Mouse (Mus musculus) forebrain, embryonic 11.5 days (tissue): Measurements from ENCODE around the gene Trpv3. TPM values are rescaled to one million over a fixed set of nuclear protein-coding genes. Genes with fewer than 3 reads are reported as not detected.
"Not testable (repeated sequence)": the region's sequence is repeated elsewhere in the genome, so short reads cannot be mapped to it uniquely, and the experiment has no call there.

Experiments
- ATAC-seq: fragments of 200-750 bp; cut with Nextera tagmentation; replicated peaks from 2 replicates; pipeline ENCODE4 v1.8.0; 2017; ENCODE audit warnings: moderate TSS enrichment; ENCODE audit not compliant: low FRiP score
- DNase-seq: peaks from one replicate; pipeline ENCODE4 v3.0.0-alpha.2; 2017; ENCODE audit warnings: low spot score
- H3K27ac ChIP-seq: fragments of 300-500 bp; sonication (generic); 2 replicates; pipeline ENCODE4 v1.5.1; 2014; ENCODE audit warnings: low read depth, low read length
- H3K27me3 ChIP-seq: fragments of 300-500 bp; sonication (generic); 2 replicates; pipeline ENCODE4 v1.6.1; 2014; ENCODE audit warnings: mild to moderate bottlenecking, low read length, mixed read lengths; ENCODE audit not compliant: control insufficient read depth, insufficient read depth
- H3K36me3 ChIP-seq: fragments of 300-500 bp; sonication (generic); 2 replicates; pipeline ENCODE4 v1.6.1; 2014; ENCODE audit warnings: mild to moderate bottlenecking, low read length, moderate library complexity, mixed read lengths; ENCODE audit not compliant: control insufficient read depth, insufficient read depth
- H3K4me1 ChIP-seq: fragments of 300-500 bp; sonication (generic); replicated peaks from 2 replicates; pipeline ENCODE4 v1.6.1; 2014; ENCODE audit warnings: low read length, mixed read lengths; ENCODE audit not compliant: control insufficient read depth, insufficient read depth
- H3K4me2 ChIP-seq: fragments of 300-500 bp; sonication (generic); 2 replicates; pipeline ENCODE4 v1.6.1; 2014; ENCODE audit warnings: low read depth, mild to moderate bottlenecking, low read length, moderate library complexity, mixed read lengths; ENCODE audit not compliant: severe bottlenecking
- H3K4me3 ChIP-seq: fragments of 300-500 bp; sonication (generic); 2 replicates; pipeline ENCODE4 v1.5.1; 2014; ENCODE audit warnings: low read depth, low read length
- H3K9ac ChIP-seq: fragments of 300-500 bp; sonication (generic); 2 replicates; pipeline ENCODE4 v1.6.1; 2014; ENCODE audit warnings: low read length
- H3K9me3 ChIP-seq: fragments of 300-500 bp; sonication (generic); 2 replicates; pipeline ENCODE4 v1.6.1; 2016; ENCODE audit warnings: low read length, mixed read lengths; ENCODE audit not compliant: control insufficient read depth
- WGBS: fragments of 180-500 bp; shearing (Covaris S2); extraction: QIAGEN DNeasy Blood & Tissue Kit; methylation state at CpG from one replicate; pipeline ENCODE4 v1.1.7; 2014; 5-methylcytosine and 5-hydroxymethylcytosine counted together
- polyA plus RNA-seq: library from polyadenylated mRNA; unstranded; fragments of >200 nt; fragmentation: Nextera tagmentation; extraction: Ambion mirVana; gene quantifications from 2 replicates; pipeline ENCODE4 v1.2.1, GENCODE M21; 2014

Gene Trpv3
- polyA plus RNA-seq, 1 experiment from 2014 or later, result not detected

- not testable (repeated sequence) for H3K4me3 ChIP-seq, H3K4me2 ChIP-seq, ATAC-seq, H3K27me3 ChIP-seq, H3K9me3 ChIP-seq, H3K9ac ChIP-seq, H3K4me1 ChIP-seq, DNase-seq, H3K36me3 ChIP-seq, H3K27ac ChIP-seq
- 82% methylated on average over 2 of the region's 2 CpGs for WGBS
These were observed 51.4 kb downstream of the Trpv3 start for GRCm38 (mm10) chr11:73318581-73318980.

DNA sequence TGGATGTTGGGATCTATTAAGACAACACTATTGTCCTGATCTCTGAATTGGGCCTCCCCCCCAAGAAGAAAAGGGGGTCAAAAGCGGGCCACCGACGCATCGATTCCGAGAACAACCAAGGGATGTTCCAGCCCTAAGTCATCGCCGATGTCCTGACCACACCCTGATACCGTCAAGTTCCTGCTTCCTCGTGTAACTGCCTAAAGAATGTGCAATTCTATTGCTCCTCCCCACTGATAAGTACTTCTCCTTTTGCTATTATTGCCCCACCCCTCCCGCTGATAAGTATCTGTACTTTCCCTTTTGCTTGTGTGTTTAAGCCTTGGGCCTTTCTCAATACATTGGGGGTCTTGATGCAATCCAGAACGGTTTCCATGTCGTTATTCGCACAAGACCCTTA lies 53.9 kb downstream of the Trpv3 start:
- not testable (repeated sequence) for H3K4me1 ChIP-seq, H3K9ac ChIP-seq, H3K4me2 ChIP-seq, ATAC-seq, H3K27me3 ChIP-seq, H3K27ac ChIP-seq, H3K9me3 ChIP-seq, H3K36me3 ChIP-seq, DNase-seq, H3K4me3 ChIP-seq
- 90% methylated on average over 13 of the region's 13 CpGs for WGBS

- Histone ChIP-seq H3K9me3 (no peaks in the 10 kb centered on the region), H3K4me1 (no peaks in the 10 kb centered on the region), H3K4me2 (no peak overlapping the region), H3K27ac (no peak overlapping the region), H3K27me3 (no peaks in the 10 kb centered on the region), H3K4me3 (no peak overlapping the region), H3K36me3 (no peaks in the 10 kb centered on the region), H3K9ac (no peak overlapping the region)
- WGBS, result 79% methylated on average over 9 of the region's 9 CpGs
- DNase-seq (no peak), ATAC-seq (no peak)
These were observed 57.0 kb downstream of the Trpv3 start for GRCm38 (mm10) chr11:73323906-73324830.

DNA sequence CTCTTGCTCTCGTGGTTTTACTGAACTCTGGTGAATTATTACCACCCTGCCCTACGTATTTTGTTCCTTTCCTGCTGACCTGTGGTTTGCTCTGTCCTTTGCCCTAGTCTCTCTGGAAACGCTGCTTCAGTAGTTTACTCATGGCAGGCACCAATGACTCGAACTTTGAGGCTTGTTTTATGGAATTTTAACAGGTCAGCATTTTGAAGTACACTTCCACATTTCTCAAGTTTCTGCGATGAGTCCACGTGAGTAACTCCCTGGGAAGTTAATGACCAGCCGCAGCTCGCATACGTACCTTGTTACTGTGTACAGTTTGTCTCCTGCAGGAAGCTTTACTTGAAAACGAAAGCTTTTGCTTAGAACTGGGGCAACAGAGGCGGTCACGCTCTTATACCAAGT lies 59.3 kb downstream of the Trpv3 start:
- Histone ChIP-seq H3K27me3 (no peaks in the 10 kb centered on the region), H3K27ac (no peak overlapping the region), H3K9me3 (no peaks in the 10 kb centered on the region; the same call in 1 of the 2 replicates), H3K4me1 (no peaks in the 10 kb centered on the region), H3K4me2 (no peak overlapping the region), H3K9ac (no peak overlapping the region), H3K4me3 (no peak overlapping the region), H3K36me3 (no peaks in the 10 kb centered on the region)
- DNase-seq, result no peak
- WGBS, result 75% methylated on average over 12 of the region's 12 CpGs
- ATAC-seq, result no peak

DNA sequence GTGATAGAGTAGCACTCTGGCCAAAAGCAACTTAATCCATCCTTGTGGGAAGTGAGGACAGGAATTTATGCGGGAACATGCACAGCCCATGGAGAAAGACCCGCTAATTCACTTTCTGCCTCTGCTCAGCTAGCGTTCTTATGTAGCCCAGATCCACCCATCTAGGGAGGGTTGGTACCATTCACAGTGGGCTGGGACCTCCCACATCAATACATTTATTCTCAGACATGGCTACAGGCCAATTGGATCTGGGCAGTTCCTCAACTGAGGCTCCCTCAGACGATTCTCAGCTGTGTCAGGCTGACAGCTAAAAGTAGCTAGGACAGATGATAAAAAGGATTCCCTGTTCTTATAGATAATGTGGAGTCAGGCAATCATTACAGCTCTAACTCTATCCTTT lies 60.2 kb downstream of the Trpv3 start:
- Histone ChIP-seq H3K36me3 (no peaks in the 10 kb centered on the region), H3K9ac (no peak overlapping the region), H3K9me3 (no peaks in the 10 kb centered on the region; the same call in 1 of the 2 replicates), H3K27ac (no peak overlapping the region), H3K4me3 (no peak overlapping the region), H3K27me3 (no peaks in the 10 kb centered on the region), H3K4me1 (no peaks in the 10 kb centered on the region), H3K4me2 (no peak overlapping the region)
- ATAC-seq (no peak), DNase-seq (no peak)
- 91% methylated on average over 4 of the region's 4 CpGs for WGBS

- WGBS, result 82% methylated on average over 27 of the region's 27 CpGs
These were observed 62.3 kb downstream of the Trpv3 start, which contains the start of the genes Aspa, Gm49340 and Spata22 for GRCm38 (mm10) chr11:73329442-73329841. TSS of gene Aspa (minus strand) at chr11:73329596. TSS of gene Gm49340 (plus strand) at chr11:73329741. TSS of gene Spata22 (plus strand) at chr11:73329741.

GRCm38 (mm10) chr11:73333357-73333756 lies 66.2 kb downstream of the Trpv3 start:
- H3K4me3 ChIP-seq, result no peak overlapping the region
- no peaks in the 10 kb centered on the region for H3K4me1 ChIP-seq
- 77% methylated on average over 2 of the region's 2 CpGs for WGBS
- no peak overlapping the region for H3K27ac ChIP-seq
- H3K36me3 ChIP-seq, result no peaks in the 10 kb centered on the region
- H3K4me2 ChIP-seq, result no peak overlapping the region
- no peak for ATAC-seq
- no peak overlapping the region for H3K9ac ChIP-seq
- DNase-seq, result no peak
- H3K27me3 ChIP-seq, result no peaks in the 10 kb centered on the region
- no peaks in the 10 kb centered on the region; the same call in 1 of the 2 replicates for H3K9me3 ChIP-seq

More at GRCm38 (mm10) chr11:73329442-73329841, 62.3 kb downstream of the Trpv3 start, which contains the start of the genes Aspa, Gm49340 and Spata22:
- Histone ChIP-seq H3K36me3 (no peaks in the 10 kb centered on the region), H3K9ac (no peak within 1 kb of the TSS), H3K27me3 (no peaks in the 10 kb centered on the region), H3K4me2 (no peak within 1 kb of the TSS), H3K4me1 (no peaks in the 10 kb centered on the region), H3K9me3 (no peaks in the 10 kb centered on the region; the same call in 1 of the 2 replicates), H3K4me3 (no peak within 1 kb of the TSS), H3K27ac (no peak within 1 kb of the TSS)
- no peak for DNase-seq
- no peak for ATAC-seq

GRCm38 (mm10) chr11:73336919-73337318 lies 69.7 kb downstream of the Trpv3 start:
- WGBS, result 87% methylated on average over 4 of the region's 4 CpGs
- Histone ChIP-seq H3K4me3 (no peak overlapping the region), H3K4me2 (no peak overlapping the region), H3K27ac (no peak overlapping the region), H3K36me3 (no peaks in the 10 kb centered on the region), H3K4me1 (no peaks in the 10 kb centered on the region), H3K9ac (no peak overlapping the region), H3K9me3 (no peaks in the 10 kb centered on the region), H3K27me3 (no peaks in the 10 kb centered on the region)
- DNase-seq (no peak), ATAC-seq (no peak)
